Mouse (Mus musculus): ENCODE data around the gene Hps5. TPM values are rescaled to one million over a fixed set of nuclear protein-coding genes. Genes with fewer than 3 reads are reported as not detected.
A peak's percentile ranks its signal among the peaks of the same experiment; 100 is the strongest.

The Hps5 gene
- polyA plus RNA-seq, 1 experiment from 2014 or later = 23.5 TPM

- Histone ChIP-seq H3K4me2 (ENCODE audit: low read depth, low read length) (peak overlapping the region; percentile 78), H3K36me3 (ENCODE audit: control insufficient read depth, insufficient read depth, low read length) (peaks cover 6% of the 10 kb centered on the region), H3K4me1 (replicated peaks; ENCODE audit: control insufficient read depth, insufficient read depth, low read length) (peaks cover 15% of the 10 kb centered on the region), H3K4me3 (ENCODE audit: low read length) (peak overlapping the region; percentile 84), H3K27ac (ENCODE audit: low read length) (peak overlapping the region; percentile 30), H3K27me3 (ENCODE audit: control insufficient read depth, insufficient read depth, low read depth, low read length) (no peaks in the 10 kb centered on the region), H3K9ac (ENCODE audit: low read length) (peak overlapping the region; percentile 92), H3K9me3 (ENCODE audit: control insufficient read depth, low read length) (no peaks in the 10 kb centered on the region)
- WGBS = under 1% methylated on average over 31 of the region's 31 CpGs
- no peak; the same call in 1 of the 2 replicates for ATAC-seq (ENCODE audit: low read depth)
These were observed 379 bp upstream of the Hps5 start for GRCm38 (mm10) chr7:46796206-46796679.

DNA sequence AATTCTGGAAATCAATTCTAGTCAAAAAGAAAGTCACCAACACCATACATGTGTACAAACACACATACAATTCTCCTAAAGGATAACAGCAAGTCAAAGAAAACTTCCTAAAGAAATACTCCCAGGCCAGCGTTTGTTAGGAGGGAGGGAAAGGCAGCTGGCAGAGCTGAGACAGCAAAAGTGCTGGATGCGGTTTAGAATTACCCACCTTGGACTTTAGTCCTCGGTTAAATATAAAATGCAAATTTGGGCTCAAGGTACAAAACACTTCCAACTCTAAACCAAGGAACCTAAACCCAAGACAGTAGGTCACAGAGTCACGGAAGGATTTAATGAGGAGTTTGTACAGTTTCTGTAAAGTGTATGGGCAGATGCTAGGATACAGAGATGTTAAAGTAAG is 2.0 kb downstream of the Hps5 start:
- no peaks in the 10 kb centered on the region for H3K27me3 ChIP-seq (ENCODE audit: control insufficient read depth, insufficient read depth, low read depth, low read length)
- no peak overlapping the region for H3K4me3 ChIP-seq (ENCODE audit: low read length)
- no peak for ATAC-seq (ENCODE audit: low read depth)
- H3K9me3 ChIP-seq (ENCODE audit: control insufficient read depth, low read length) = no peaks in the 10 kb centered on the region
- H3K27ac ChIP-seq (ENCODE audit: low read length) = no peak overlapping the region
- H3K4me1 ChIP-seq (replicated peaks; ENCODE audit: control insufficient read depth, insufficient read depth, low read length) = peaks cover 15% of the 10 kb centered on the region
- no peaks in the 10 kb centered on the region for H3K36me3 ChIP-seq (ENCODE audit: control insufficient read depth, insufficient read depth, low read length)
- H3K9ac ChIP-seq (ENCODE audit: low read length) = no peak overlapping the region
- 85% methylated on average over 4 of the region's 4 CpGs for WGBS
- no peak overlapping the region for H3K4me2 ChIP-seq (ENCODE audit: low read depth, low read length)

GRCm38 (mm10) chr7:46789177-46789849 is 6.6 kb downstream of the Hps5 start:
- Histone ChIP-seq H3K4me1 (replicated peaks; ENCODE audit: control insufficient read depth, insufficient read depth, low read length) (no peaks in the 10 kb centered on the region), H3K4me2 (ENCODE audit: low read depth, low read length) (no peak overlapping the region), H3K27me3 (ENCODE audit: control insufficient read depth, insufficient read depth, low read depth, low read length) (no peaks in the 10 kb centered on the region), H3K9ac (ENCODE audit: low read length) (no peak overlapping the region), H3K9me3 (ENCODE audit: control insufficient read depth, low read length) (no peaks in the 10 kb centered on the region), H3K27ac (ENCODE audit: low read length) (no peak overlapping the region), H3K4me3 (ENCODE audit: low read length) (no peak overlapping the region), H3K36me3 (ENCODE audit: control insufficient read depth, insufficient read depth, low read length) (peaks cover 19% of the 10 kb centered on the region)
- WGBS = 83% methylated on average over 5 of the region's 5 CpGs
- ATAC-seq (ENCODE audit: low read depth) = no peak

DNA sequence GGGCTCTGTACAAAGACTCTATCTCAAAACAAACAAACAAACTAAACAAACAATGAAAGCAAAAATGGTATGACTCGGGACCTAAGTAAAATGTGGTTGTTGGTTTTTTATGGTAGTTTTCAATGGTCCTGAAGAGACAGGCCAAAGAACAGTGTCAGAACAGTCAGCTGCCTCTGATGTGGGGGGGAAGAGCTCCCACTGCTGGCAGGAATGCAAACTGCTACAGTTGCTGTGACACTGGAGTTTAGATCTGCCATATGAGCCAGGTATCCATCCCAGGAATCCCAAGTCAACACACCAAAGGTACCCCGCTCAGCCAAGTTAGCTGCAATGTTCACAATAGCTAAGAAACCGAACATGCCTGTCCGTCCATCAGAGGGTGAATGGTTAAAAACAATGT is 25.2 kb downstream of the Hps5 start:
- WGBS = 52% methylated on average over 4 of the region's 4 CpGs
- no peaks in the 10 kb centered on the region; the same call in 1 of the 2 replicates for H3K4me1 ChIP-seq (replicated peaks; ENCODE audit: control insufficient read depth, insufficient read depth, low read length)
- H3K36me3 ChIP-seq (ENCODE audit: control insufficient read depth, insufficient read depth, low read length) = peaks cover 12% of the 10 kb centered on the region
- no peak overlapping the region for H3K4me3 ChIP-seq (ENCODE audit: low read length)
- no peaks in the 10 kb centered on the region for H3K27me3 ChIP-seq (ENCODE audit: control insufficient read depth, insufficient read depth, low read depth, low read length)
- H3K9ac ChIP-seq (ENCODE audit: low read length) = no peak overlapping the region
- no peak overlapping the region for H3K4me2 ChIP-seq (ENCODE audit: low read depth, low read length)
- no peak overlapping the region for H3K27ac ChIP-seq (ENCODE audit: low read length)
- ATAC-seq (ENCODE audit: low read depth) = no peak; the same call in 1 of the 2 replicates
- no peaks in the 10 kb centered on the region for H3K9me3 ChIP-seq (ENCODE audit: control insufficient read depth, low read length)

DNA sequence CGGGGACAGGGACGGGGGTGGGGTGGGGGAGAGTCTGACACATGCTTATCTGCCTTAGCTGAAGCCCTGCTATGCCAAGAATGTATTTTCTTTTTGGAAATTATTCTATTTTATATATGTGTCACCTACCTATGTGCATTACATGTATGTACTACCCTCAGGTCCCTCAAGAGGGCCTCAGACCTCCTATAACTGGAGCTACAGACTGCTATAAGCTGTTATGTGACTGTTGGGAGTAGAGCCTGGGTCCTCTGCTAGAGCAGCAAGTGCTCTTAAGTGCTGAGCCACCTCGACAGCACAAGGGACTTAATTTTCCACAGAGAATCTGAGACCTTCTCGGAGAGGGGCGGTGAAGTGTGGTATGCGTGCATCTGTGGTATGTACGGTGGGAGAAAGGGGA is 27.4 kb downstream of the Hps5 start:
- H3K4me2 ChIP-seq (ENCODE audit: low read depth, low read length) = no peak overlapping the region
- no peak for ATAC-seq (ENCODE audit: low read depth)
- H3K4me3 ChIP-seq (ENCODE audit: low read length) = no peak overlapping the region
- H3K9me3 ChIP-seq (ENCODE audit: control insufficient read depth, low read length) = no peaks in the 10 kb centered on the region
- WGBS = 84% methylated on average over 7 of the region's 7 CpGs
- no peaks in the 10 kb centered on the region for H3K27me3 ChIP-seq (ENCODE audit: control insufficient read depth, insufficient read depth, low read depth, low read length)
- H3K36me3 ChIP-seq (ENCODE audit: control insufficient read depth, insufficient read depth, low read length) = peaks cover 21% of the 10 kb centered on the region
- H3K9ac ChIP-seq (ENCODE audit: low read length) = no peak overlapping the region
- peak overlapping the region; percentile 77 for H3K27ac ChIP-seq (ENCODE audit: low read length)
- H3K4me1 ChIP-seq (replicated peaks; ENCODE audit: control insufficient read depth, insufficient read depth, low read length) = no peaks in the 10 kb centered on the region; the same call in 1 of the 2 replicates

GRCm38 (mm10) chr7:46767371-46767770 is 28.5 kb downstream of the Hps5 start:
- H3K9me3 ChIP-seq (ENCODE audit: control insufficient read depth, low read length) = no peaks in the 10 kb centered on the region
- no peak overlapping the region for H3K4me2 ChIP-seq (ENCODE audit: low read depth, low read length)
- H3K4me3 ChIP-seq (ENCODE audit: low read length) = no peak overlapping the region
- no peak overlapping the region for H3K9ac ChIP-seq (ENCODE audit: low read length)
- H3K27me3 ChIP-seq (ENCODE audit: control insufficient read depth, insufficient read depth, low read depth, low read length) = no peaks in the 10 kb centered on the region
- peak; percentile 84 for ATAC-seq (ENCODE audit: low read depth)
- H3K4me1 ChIP-seq (replicated peaks; ENCODE audit: control insufficient read depth, insufficient read depth, low read length) = no peaks in the 10 kb centered on the region; the same call in 1 of the 2 replicates
- H3K27ac ChIP-seq (ENCODE audit: low read length) = peak overlapping the region; percentile 77; the same call in 1 of the 2 replicates
- H3K36me3 ChIP-seq (ENCODE audit: control insufficient read depth, insufficient read depth, low read length) = peaks cover 25% of the 10 kb centered on the region

GRCm38 (mm10) chr7:46764672-46765071 is 31.2 kb downstream of the Hps5 start:
- ATAC-seq (ENCODE audit: low read depth) = no peak
- WGBS = 91% methylated on average over 8 of the region's 8 CpGs
- H3K4me2 ChIP-seq (ENCODE audit: low read depth, low read length) = no peak overlapping the region
- no peak overlapping the region for H3K9ac ChIP-seq (ENCODE audit: low read length)
- peaks cover 31% of the 10 kb centered on the region for H3K36me3 ChIP-seq (ENCODE audit: control insufficient read depth, insufficient read depth, low read length)
- no peaks in the 10 kb centered on the region for H3K9me3 ChIP-seq (ENCODE audit: control insufficient read depth, low read length)
- H3K27ac ChIP-seq (ENCODE audit: low read length) = no peak overlapping the region
- no peaks in the 10 kb centered on the region; the same call in 1 of the 2 replicates for H3K4me1 ChIP-seq (replicated peaks; ENCODE audit: control insufficient read depth, insufficient read depth, low read length)
- no peak overlapping the region for H3K4me3 ChIP-seq (ENCODE audit: low read length)
- no peaks in the 10 kb centered on the region for H3K27me3 ChIP-seq (ENCODE audit: control insufficient read depth, insufficient read depth, low read depth, low read length)

DNA sequence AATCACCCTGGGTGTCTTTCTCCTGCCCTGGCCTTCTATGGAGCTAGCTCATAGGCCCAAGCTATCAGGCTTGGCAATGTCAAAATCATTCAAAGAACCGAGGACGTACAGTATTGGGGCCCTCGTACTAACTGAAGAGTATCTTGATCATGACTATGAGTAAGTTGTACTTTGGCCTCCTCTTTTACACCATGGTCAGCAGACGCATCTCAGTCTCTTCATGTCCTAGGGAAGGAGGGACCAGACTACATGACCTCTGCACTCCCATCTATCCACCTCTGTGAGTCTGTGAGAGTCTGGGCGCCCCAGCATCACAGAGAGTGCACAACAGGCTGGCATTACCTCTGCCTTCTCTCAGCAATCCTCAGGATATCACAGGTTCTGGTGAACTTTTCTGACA is 33.3 kb downstream of the Hps5 start:
- WGBS = 94% methylated on average over 5 of the region's 5 CpGs
- H3K36me3 ChIP-seq (ENCODE audit: control insufficient read depth, insufficient read depth, low read length) = peaks cover 21% of the 10 kb centered on the region
- H3K9ac ChIP-seq (ENCODE audit: low read length) = no peak overlapping the region
- no peak overlapping the region for H3K4me2 ChIP-seq (ENCODE audit: low read depth, low read length)
- no peak overlapping the region for H3K4me3 ChIP-seq (ENCODE audit: low read length)
- H3K27ac ChIP-seq (ENCODE audit: low read length) = no peak overlapping the region
- no peaks in the 10 kb centered on the region for H3K27me3 ChIP-seq (ENCODE audit: control insufficient read depth, insufficient read depth, low read depth, low read length)
- H3K9me3 ChIP-seq (ENCODE audit: control insufficient read depth, low read length) = no peaks in the 10 kb centered on the region
- no peak for ATAC-seq (ENCODE audit: low read depth)
- no peaks in the 10 kb centered on the region for H3K4me1 ChIP-seq (replicated peaks; ENCODE audit: control insufficient read depth, insufficient read depth, low read length)

- H3K4me2 ChIP-seq (ENCODE audit: low read depth, low read length) = no peak overlapping the region
- 80% methylated on average over 11 of the region's 11 CpGs for WGBS
- no peaks in the 10 kb centered on the region for H3K27me3 ChIP-seq (ENCODE audit: control insufficient read depth, insufficient read depth, low read depth, low read length)
- no peak overlapping the region for H3K9ac ChIP-seq (ENCODE audit: low read length)
- no peaks in the 10 kb centered on the region for H3K4me1 ChIP-seq (replicated peaks; ENCODE audit: control insufficient read depth, insufficient read depth, low read length)
- H3K36me3 ChIP-seq (ENCODE audit: control insufficient read depth, insufficient read depth, low read length) = peaks cover 21% of the 10 kb centered on the region
- H3K27ac ChIP-seq (ENCODE audit: low read length) = no peak overlapping the region
- no peak for ATAC-seq (ENCODE audit: low read depth)
- H3K4me3 ChIP-seq (ENCODE audit: low read length) = no peak overlapping the region
- H3K9me3 ChIP-seq (ENCODE audit: control insufficient read depth, low read length) = no peaks in the 10 kb centered on the region
These were observed 34.6 kb downstream of the Hps5 start for GRCm38 (mm10) chr7:46761049-46761795.

All from lung, embryonic 16.5 days (tissue).